Mouse (Mus musculus) embryonic facial prominence, embryonic 11.5 days (tissue): ENCODE results near the gene Gm45844. TPM values are rescaled to one million over a fixed set of nuclear protein-coding genes. Genes with fewer than 3 reads are reported as not detected.
"Not testable (repeated sequence)": the region's sequence is repeated elsewhere in the genome, so short reads cannot be mapped to it uniquely, and the experiment has no call there.

Experiments
- ATAC-seq: fragments of 200-750 bp; cut with Nextera tagmentation; replicated peaks from 2 replicates; pipeline ENCODE4 v1.8.0; 2017; ENCODE audit warnings: low read depth; ENCODE audit not compliant: insufficient number of reproducible peaks, low FRiP score, low TSS enrichment
- DNase-seq: peaks from one replicate; pipeline ENCODE4 v3.0.0-alpha.2; 2015; ENCODE audit warnings: low spot score
- H3K27ac ChIP-seq: fragments of 300-500 bp; sonication (generic); replicated peaks from 2 replicates; pipeline ENCODE4 v1.5.1; 2014; ENCODE audit warnings: mild to moderate bottlenecking, low read depth, low read length, control low read depth
- H3K27me3 ChIP-seq: fragments of 300-500 bp; sonication (generic); 2 replicates; pipeline ENCODE4 v1.6.1; 2014; ENCODE audit warnings: mild to moderate bottlenecking, low read length, moderate library complexity, mixed read lengths; ENCODE audit not compliant: control insufficient read depth, insufficient read depth
- H3K36me3 ChIP-seq: fragments of 300-500 bp; sonication (generic); replicated peaks from 2 replicates; pipeline ENCODE4 v1.6.1; 2014; ENCODE audit warnings: low read depth, mild to moderate bottlenecking, low read length, moderate library complexity, mixed read lengths; ENCODE audit not compliant: control insufficient read depth, insufficient read depth
- H3K4me1 ChIP-seq: fragments of 300-500 bp; sonication (generic); 2 replicates; pipeline ENCODE4 v1.6.1; 2014; ENCODE audit warnings: low read length, mixed read lengths; ENCODE audit not compliant: control insufficient read depth, insufficient read depth
- H3K4me2 ChIP-seq: fragments of 300-500 bp; sonication (generic); 2 replicates; pipeline ENCODE4 v1.6.1; 2014; ENCODE audit warnings: low read depth, mild to moderate bottlenecking, control low read depth, low read length, moderate library complexity
- H3K4me3 ChIP-seq: fragments of 300-500 bp; sonication (generic); 2 replicates; pipeline ENCODE4 v1.5.1; 2014; ENCODE audit warnings: low read depth, low read length, control low read depth
- H3K9ac ChIP-seq: fragments of 300-500 bp; sonication (generic); replicated peaks from 2 replicates; pipeline ENCODE4 v1.6.1; 2014; ENCODE audit warnings: mild to moderate bottlenecking, control low read depth, low read length
- H3K9me3 ChIP-seq: fragments of 300-500 bp; sonication (generic); replicated peaks from 2 replicates; pipeline ENCODE4 v1.6.1; 2016; ENCODE audit warnings: mild to moderate bottlenecking, low read length, inconsistent platforms, mixed read lengths; ENCODE audit not compliant: control insufficient read depth
- WGBS: fragments of 180-500 bp; shearing (Covaris S2); extraction: QIAGEN DNeasy Blood & Tissue Kit; methylation state at CpG from one replicate; pipeline ENCODE4 v1.1.7; 2014; 5-methylcytosine and 5-hydroxymethylcytosine counted together
- polyA plus RNA-seq: library from polyadenylated mRNA; unstranded; fragments of >200 nt; fragmentation: Nextera tagmentation; extraction: Ambion mirVana; gene quantifications from 2 replicates; pipeline ENCODE4 v1.2.1, GENCODE M21; 2014

Gm45844 gene
- 2.5 and 3.0 TPM in 2 replicates for polyA plus RNA-seq

GRCm38 (mm10) chr7:7277966-7278567 lies at the start of gene Gm45844:
TSS of gene Gm45844 (minus strand) at chr7:7278289.
- 46% methylated on average over 45 of the region's 45 CpGs for WGBS
- H3K9me3 ChIP-seq, H3K4me1 ChIP-seq, H3K27me3 ChIP-seq, H3K9ac ChIP-seq, H3K36me3 ChIP-seq: not testable (repeated sequence)
- DNase-seq (peak; percentile 59), ATAC-seq (peak; percentile 100)
- peak within 1 kb of the TSS; percentile 25 for H3K4me3 ChIP-seq
- peak within 1 kb of the TSS; percentile 52; the same call in 1 of the 2 replicates for H3K27ac ChIP-seq
- peak within 1 kb of the TSS; percentile 26; the same call in 1 of the 2 replicates for H3K4me2 ChIP-seq

GRCm38 (mm10) chr7:7295595-7295994 lies 17.5 kb upstream of the Gm45844 start:
- Histone ChIP-seq H3K9me3 (no peaks in the 10 kb centered on the region), H3K27me3 (no peaks in the 10 kb centered on the region), H3K9ac (no peak overlapping the region), H3K27ac (no peak overlapping the region), H3K36me3 (no peaks in the 10 kb centered on the region; the same call in 1 of the 2 replicates), H3K4me3 (no peak overlapping the region), H3K4me2 (no peak overlapping the region), H3K4me1 (no peaks in the 10 kb centered on the region)
- DNase-seq (peak; percentile 25), ATAC-seq (no peak)
- WGBS, result 89% methylated on average over 16 of the region's 16 CpGs

- no peak for DNase-seq
- 74% methylated on average over 1 of the region's 1 CpGs for WGBS
These were observed 3.3 kb upstream of the Gm45844 start for GRCm38 (mm10) chr7:7281383-7281782.

GRCm38 (mm10) chr7:7277556-7277955 lies 533 bp downstream of the Gm45844 start:
- Histone ChIP-seq H3K27ac (peak overlapping the region; percentile 52; the same call in 1 of the 2 replicates), H3K4me3 (peak overlapping the region; percentile 25)
- not testable (repeated sequence) for H3K4me2 ChIP-seq, H3K9ac ChIP-seq, H3K9me3 ChIP-seq, H3K4me1 ChIP-seq, H3K36me3 ChIP-seq, H3K27me3 ChIP-seq
- 54% methylated on average over 20 of the region's 24 CpGs for WGBS
- ATAC-seq, result peak; percentile 82
- peak; percentile 38 for DNase-seq

More at GRCm38 (mm10) chr7:7281383-7281782, 3.3 kb upstream of the Gm45844 start:
- Histone ChIP-seq H3K36me3 (no peaks in the 10 kb centered on the region; the same call in 1 of the 2 replicates), H3K4me2 (no peak overlapping the region), H3K4me1 (no peaks in the 10 kb centered on the region), H3K4me3 (no peak overlapping the region), H3K27me3 (no peaks in the 10 kb centered on the region), H3K27ac (no peak overlapping the region), H3K9me3 (peaks cover 4% of the 10 kb centered on the region), H3K9ac (no peak overlapping the region)
- no peak for ATAC-seq

GRCm38 (mm10) chr7:7247228-7247627 lies 30.9 kb downstream of the Gm45844 start, which contains the start of gene Vmn2r29:
TSS of gene Vmn2r29 (minus strand) at chr7:7247328.
- not testable (repeated sequence) for DNase-seq, H3K27me3 ChIP-seq, H3K4me2 ChIP-seq, H3K36me3 ChIP-seq, H3K9me3 ChIP-seq, H3K27ac ChIP-seq, H3K4me3 ChIP-seq, H3K9ac ChIP-seq, ATAC-seq, H3K4me1 ChIP-seq
- WGBS, result no CpG with 5 or more reads among the region's 1 CpGs

- H3K4me1 ChIP-seq, H3K27ac ChIP-seq, H3K9me3 ChIP-seq, ATAC-seq, H3K27me3 ChIP-seq, H3K36me3 ChIP-seq: not testable (repeated sequence)
- DNase-seq, result peak; percentile 50
- WGBS, result under 1% methylated on average over 24 of the region's 24 CpGs
- peak within 1 kb of the TSS; percentile 43 for H3K4me3 ChIP-seq
- H3K4me2 ChIP-seq, result peak within 1 kb of the TSS; percentile 43
- peak within 1 kb of the TSS; percentile 51 for H3K9ac ChIP-seq
These were observed 68.6 kb downstream of the Gm45844 start, which contains the start of gene Zfp772 for GRCm38 (mm10) chr7:7209313-7210151. TSS of gene Zfp772 (minus strand) at chr7:7209998.

- Histone ChIP-seq H3K4me1 (no peaks in the 10 kb centered on the region), H3K27ac (no peak overlapping the region), H3K4me3 (peak overlapping the region; percentile 34), H3K9me3 (no peaks in the 10 kb centered on the region), H3K36me3 (no peaks in the 10 kb centered on the region), H3K9ac (0 out of 2 replicates have a peak overlapping the region, but pooled peaks have one; percentile 22), H3K4me2 (peak overlapping the region; percentile 29; the same call in 1 of the 2 replicates), H3K27me3 (no peaks in the 10 kb centered on the region)
- peak; percentile 96 for ATAC-seq
- WGBS, result 13% methylated on average over 18 of the region's 18 CpGs
- DNase-seq, result peak; percentile 74
These were observed 89.7 kb downstream of the Gm45844 start for GRCm38 (mm10) chr7:7188191-7188942.
